Mouse (Mus musculus): ENCODE results near the gene Sprr3. TPM values are rescaled to one million over a fixed set of nuclear protein-coding genes. Genes with fewer than 3 reads are reported as not detected.
"Not testable (repeated sequence)": the region's sequence is repeated elsewhere in the genome, so short reads cannot be mapped to it uniquely, and the experiment has no call there.

Sprr3 gene
- not detected in 2 replicates for polyA plus RNA-seq (2016; fragmentation: Nextera tagmentation; extraction: Ambion mirVana)

GRCm38 (mm10) chr3:92458620-92459019, at the start of gene Sprr3:
Gene Sprr3, minus strand, starts transcription at chr3:92458720.
- H3K36me3 ChIP-seq = no peaks in the 10 kb centered on the region
- H3K27ac ChIP-seq = no peak within 1 kb of the TSS
- no peaks in the 10 kb centered on the region for H3K4me1 ChIP-seq
- 73% methylated on average over 2 of the region's 2 CpGs for WGBS
- no peak within 1 kb of the TSS for H3K4me3 ChIP-seq
- no peak for DNase-seq (ENCODE audit: low spot score)
- no peaks in the 10 kb centered on the region; the same call in 1 of the 2 replicates for H3K27me3 ChIP-seq (ENCODE audit: insufficient read depth, poor library complexity, severe bottlenecking)
- H3K9me3 ChIP-seq = no peaks in the 10 kb centered on the region

- Histone ChIP-seq H3K4me3 (no peak overlapping the region), H3K27ac (no peak overlapping the region), H3K4me1 (no peaks in the 10 kb centered on the region), H3K27me3 (ENCODE audit: insufficient read depth, poor library complexity, severe bottlenecking) (no peaks in the 10 kb centered on the region), H3K9me3 (no peaks in the 10 kb centered on the region), H3K36me3 (no peaks in the 10 kb centered on the region)
- 85% methylated on average over 1 of the region's 1 CpGs for WGBS
- DNase-seq (ENCODE audit: low spot score) = no peak
These were observed 49.7 kb upstream of the Sprr3 start for GRCm38 (mm10) chr3:92508185-92508584.

GRCm38 (mm10) chr3:92503528-92503927, 45.0 kb upstream of the Sprr3 start:
- Histone ChIP-seq H3K27ac (no peak overlapping the region), H3K4me1 (no peaks in the 10 kb centered on the region), H3K9me3 (no peaks in the 10 kb centered on the region), H3K27me3 (ENCODE audit: insufficient read depth, poor library complexity, severe bottlenecking) (no peaks in the 10 kb centered on the region), H3K4me3 (no peak overlapping the region), H3K36me3 (no peaks in the 10 kb centered on the region)
- no peak for DNase-seq (ENCODE audit: low spot score)

GRCm38 (mm10) chr3:92500393-92500792, 41.9 kb upstream of the Sprr3 start, which contains the start of gene Sprr4:
Gene Sprr4, minus strand, starts transcription at chr3:92500493.
- Histone ChIP-seq H3K4me1 (no peaks in the 10 kb centered on the region), H3K4me3 (no peak within 1 kb of the TSS), H3K9me3 (no peaks in the 10 kb centered on the region), H3K36me3 (no peaks in the 10 kb centered on the region), H3K27ac (no peak within 1 kb of the TSS), H3K27me3 (ENCODE audit: insufficient read depth, poor library complexity, severe bottlenecking) (no peaks in the 10 kb centered on the region)
- DNase-seq (ENCODE audit: low spot score) = no peak
- WGBS = 97% methylated on average over 1 of the region's 1 CpGs

GRCm38 (mm10) chr3:92490262-92490661, 31.7 kb upstream of the Sprr3 start:
- not testable (repeated sequence) for H3K27ac ChIP-seq; H3K4me1 ChIP-seq; H3K9me3 ChIP-seq; H3K4me3 ChIP-seq; H3K36me3 ChIP-seq; DNase-seq (ENCODE audit: low spot score); H3K27me3 ChIP-seq (ENCODE audit: insufficient read depth, poor library complexity, severe bottlenecking)

GRCm38 (mm10) chr3:92486307-92486706, 27.8 kb upstream of the Sprr3 start:
- no peak overlapping the region for H3K27ac ChIP-seq
- no peak for DNase-seq (ENCODE audit: low spot score)
- H3K4me3 ChIP-seq = no peak overlapping the region
- no peaks in the 10 kb centered on the region for H3K9me3 ChIP-seq
- WGBS = 43% methylated on average over 1 of the region's 1 CpGs
- H3K36me3 ChIP-seq = no peaks in the 10 kb centered on the region
- H3K27me3 ChIP-seq (ENCODE audit: insufficient read depth, poor library complexity, severe bottlenecking) = no peaks in the 10 kb centered on the region
- H3K4me1 ChIP-seq = no peaks in the 10 kb centered on the region; the same call in 1 of the 2 replicates

GRCm38 (mm10) chr3:92485863-92486262, 27.3 kb upstream of the Sprr3 start, which contains the start of gene Sprr1a:
Gene Sprr1a, minus strand, starts transcription at chr3:92485895.
- Histone ChIP-seq H3K27me3 (ENCODE audit: insufficient read depth, poor library complexity, severe bottlenecking) (no peaks in the 10 kb centered on the region), H3K4me3 (no peak within 1 kb of the TSS), H3K9me3 (no peaks in the 10 kb centered on the region), H3K36me3 (no peaks in the 10 kb centered on the region), H3K27ac (no peak within 1 kb of the TSS), H3K4me1 (no peaks in the 10 kb centered on the region; the same call in 1 of the 2 replicates)
- no peak for DNase-seq (ENCODE audit: low spot score)

GRCm38 (mm10) chr3:92481249-92481648, 22.7 kb upstream of the Sprr3 start:
- H3K4me1 ChIP-seq; DNase-seq (ENCODE audit: low spot score); H3K4me3 ChIP-seq; H3K9me3 ChIP-seq; H3K27ac ChIP-seq; H3K36me3 ChIP-seq; H3K27me3 ChIP-seq (ENCODE audit: insufficient read depth, poor library complexity, severe bottlenecking): not testable (repeated sequence)

- H3K36me3 ChIP-seq = no peaks in the 10 kb centered on the region
- H3K4me3 ChIP-seq = no peak overlapping the region
- H3K27ac ChIP-seq = no peak overlapping the region
- WGBS = 69% methylated on average over 2 of the region's 2 CpGs
- DNase-seq (ENCODE audit: low spot score) = no peak
- no peaks in the 10 kb centered on the region for H3K27me3 ChIP-seq (ENCODE audit: insufficient read depth, poor library complexity, severe bottlenecking)
- no peaks in the 10 kb centered on the region for H3K4me1 ChIP-seq
- H3K9me3 ChIP-seq = no peaks in the 10 kb centered on the region
These were observed 11.6 kb upstream of the Sprr3 start for GRCm38 (mm10) chr3:92470111-92470510.

- Histone ChIP-seq H3K27ac (no peak overlapping the region), H3K9me3 (no peaks in the 10 kb centered on the region), H3K4me1 (no peaks in the 10 kb centered on the region), H3K27me3 (ENCODE audit: insufficient read depth, poor library complexity, severe bottlenecking) (no peaks in the 10 kb centered on the region), H3K4me3 (no peak overlapping the region), H3K36me3 (no peaks in the 10 kb centered on the region)
- DNase-seq (ENCODE audit: low spot score) = no peak
These were observed 8.9 kb upstream of the Sprr3 start for GRCm38 (mm10) chr3:92467424-92467823.

GRCm38 (mm10) chr3:92466576-92466975, 8.1 kb upstream of the Sprr3 start:
- WGBS = 84% methylated on average over 1 of the region's 1 CpGs

GRCm38 (mm10) chr3:92455151-92455550, 3.4 kb downstream of the Sprr3 start:
- Histone ChIP-seq H3K27me3 (ENCODE audit: insufficient read depth, poor library complexity, severe bottlenecking) (no peaks in the 10 kb centered on the region; the same call in 1 of the 2 replicates), H3K9me3 (no peaks in the 10 kb centered on the region), H3K36me3 (no peaks in the 10 kb centered on the region), H3K4me1 (no peaks in the 10 kb centered on the region), H3K27ac (no peak overlapping the region), H3K4me3 (no peak overlapping the region)
- WGBS = 75% methylated on average over 5 of the region's 5 CpGs
- no peak for DNase-seq (ENCODE audit: low spot score)

More at GRCm38 (mm10) chr3:92466576-92466975, 8.1 kb upstream of the Sprr3 start:
- Histone ChIP-seq H3K4me1 (no peaks in the 10 kb centered on the region), H3K4me3 (no peak overlapping the region), H3K36me3 (no peaks in the 10 kb centered on the region), H3K9me3 (no peaks in the 10 kb centered on the region), H3K27me3 (ENCODE audit: insufficient read depth, poor library complexity, severe bottlenecking) (no peaks in the 10 kb centered on the region), H3K27ac (no peak overlapping the region)
- no peak for DNase-seq (ENCODE audit: low spot score)

GRCm38 (mm10) chr3:92440177-92440576, 18.3 kb downstream of the Sprr3 start:
- Histone ChIP-seq H3K36me3 (no peaks in the 10 kb centered on the region), H3K27ac (no peak overlapping the region), H3K9me3 (no peaks in the 10 kb centered on the region), H3K27me3 (ENCODE audit: insufficient read depth, poor library complexity, severe bottlenecking) (no peaks in the 10 kb centered on the region), H3K4me3 (no peak overlapping the region), H3K4me1 (no peaks in the 10 kb centered on the region)
- WGBS = 83% methylated on average over 3 of the region's 3 CpGs
- DNase-seq (ENCODE audit: low spot score) = no peak

- Histone ChIP-seq H3K9me3 (no peaks in the 10 kb centered on the region), H3K27ac (no peak within 1 kb of the TSS), H3K4me1 (no peaks in the 10 kb centered on the region), H3K4me3 (no peak within 1 kb of the TSS), H3K27me3 (ENCODE audit: insufficient read depth, poor library complexity, severe bottlenecking) (no peaks in the 10 kb centered on the region), H3K36me3 (no peaks in the 10 kb centered on the region)
- WGBS = 89% methylated on average over 3 of the region's 3 CpGs
- no peak for DNase-seq (ENCODE audit: low spot score)
These were observed 19.8 kb downstream of the Sprr3 start, which contains the start of gene Sprr1b for GRCm38 (mm10) chr3:92438689-92439088. Gene Sprr1b, minus strand, starts transcription at chr3:92438789.

All from heart, embryonic 10.5 days (tissue).